Mouse (Mus musculus): Measurements from ENCODE around the gene Fen1. TPM values are rescaled to one million over a fixed set of nuclear protein-coding genes. Genes with fewer than 3 reads are reported as not detected.

Gene Fen1
- 71.8 and 99.2 TPM in 2 replicates for polyA plus RNA-seq (2012; rRNA removed)

GRCm38 (mm10) chr19:10203848-10204615 lies at the start of gene Fen1, which contains the start of gene Tmem258:
Gene Fen1 (minus strand): TSS chr19:10204169.
Gene Tmem258 (plus strand): TSS chr19:10204014.

DNA sequence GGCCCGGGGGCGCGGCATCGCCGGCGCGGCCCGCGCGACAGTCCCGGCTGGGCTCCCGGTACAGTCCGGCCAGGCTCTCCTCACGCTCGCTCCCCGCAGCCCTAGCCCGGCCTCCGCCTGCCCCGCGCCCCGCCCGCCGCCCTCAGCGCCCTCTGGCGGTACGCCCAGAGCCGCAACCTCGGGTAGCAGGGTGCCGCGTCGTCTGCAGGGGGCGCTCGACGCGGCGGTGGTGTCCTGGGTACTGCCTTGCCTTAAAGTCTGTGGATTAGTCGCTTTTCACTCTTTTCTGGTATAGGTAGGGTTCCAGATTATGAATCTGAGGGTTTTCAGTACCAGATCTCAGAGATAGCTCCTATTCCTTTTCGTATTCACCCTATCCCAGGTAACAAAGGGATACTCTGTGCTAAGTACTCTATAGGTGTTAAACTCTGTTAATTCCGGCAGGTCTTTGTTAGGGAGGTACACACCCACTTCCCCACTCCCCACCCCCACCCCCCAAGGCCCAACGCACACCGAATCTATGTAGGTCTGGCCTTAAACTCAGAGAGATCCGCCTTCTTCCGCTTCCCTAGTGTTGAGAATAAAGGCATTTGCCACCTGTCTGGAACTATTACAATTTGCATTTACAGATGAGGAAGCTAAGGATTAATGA lies 36.8 kb upstream of the Fen1 start, which contains the start of gene Myrf:
Gene Myrf (minus strand): TSS at position 95 of the 652 bp plus-strand sequence.

DNA sequence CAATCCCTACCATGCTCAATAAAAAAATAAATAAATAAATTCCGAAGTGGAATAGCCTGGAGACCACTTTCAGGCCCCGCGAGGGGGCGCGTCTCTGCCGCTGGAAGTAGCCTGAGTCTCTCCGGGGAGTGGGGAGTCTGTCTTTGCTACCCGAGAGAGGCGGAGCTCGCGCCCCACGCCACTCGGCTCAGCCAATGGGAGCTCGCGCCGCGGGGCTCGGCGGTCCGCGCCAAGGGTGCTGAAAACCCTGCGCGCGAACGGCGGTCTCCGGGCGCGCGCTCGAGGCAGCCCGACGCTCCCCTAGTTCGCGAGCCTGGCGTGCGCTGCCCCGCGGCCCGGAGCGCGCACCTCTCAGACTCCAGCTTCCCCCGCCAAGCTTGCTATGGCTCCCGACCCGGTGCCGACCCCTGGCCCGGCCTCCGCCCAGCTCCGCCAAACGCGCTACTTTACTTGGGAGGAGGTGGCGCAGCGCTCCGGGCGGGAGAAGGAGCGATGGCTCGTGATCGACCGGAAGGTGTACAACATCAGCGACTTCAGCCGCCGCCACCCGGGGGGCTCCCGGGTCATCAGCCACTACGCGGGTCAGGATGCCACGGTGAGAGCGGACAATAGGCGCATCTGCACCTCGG lies 21.2 kb downstream of the Fen1 start, which contains the start of gene Fads1:
Gene Fads1 (plus strand): TSS at position 219 of the 629 bp plus-strand sequence.

Other genes with a start within 250 kb of the Fen1 start
- gene Fth1, start 223.6 kb downstream of the Fen1 start, polyA plus RNA-seq (2012; rRNA removed): 799 and 1,094 TPM in 2 replicates
- gene Best1, start 202.5 kb downstream of the Fen1 start, polyA plus RNA-seq (2012; rRNA removed): 0.52 and 1.3 TPM in 2 replicates
- 30.2 and 36.5 TPM in 2 replicates for gene Rab3il1, start 202.5 kb downstream of the Fen1 start, polyA plus RNA-seq (2012; rRNA removed)
- gene Fads3, start 162.6 kb downstream of the Fen1 start, polyA plus RNA-seq (2012; rRNA removed): 8.3 and 14.5 TPM in 2 replicates
- gene Fads2, start 102.4 kb downstream of the Fen1 start, polyA plus RNA-seq (2012; rRNA removed): 136 and 152 TPM in 2 replicates
- 84.5 and 118 TPM in 2 replicates for gene Fads1, start 21.3 kb downstream of the Fen1 start, polyA plus RNA-seq (2012; rRNA removed)
- 40.6 and 157 TPM in 2 replicates for gene Tmem258, start 155 bp downstream of the Fen1 start, polyA plus RNA-seq (2012; rRNA removed)
- 5.2 and 15.0 TPM in 2 replicates for gene Myrf, start 36.6 kb upstream of the Fen1 start, polyA plus RNA-seq (2012; rRNA removed)
- 3.6 and 5.6 TPM in 2 replicates for gene Dagla, start 100.7 kb upstream of the Fen1 start, polyA plus RNA-seq (2012; rRNA removed)
- 13.6 and 25.4 TPM in 2 replicates for gene Syt7, start 184.9 kb upstream of the Fen1 start, polyA plus RNA-seq (2012; rRNA removed)

Measured in central nervous system, embryonic 11.5 days (tissue).